Mouse (Mus musculus): ENCODE data around the gene Cdhr2. TPM values are rescaled to one million over a fixed set of nuclear protein-coding genes. Genes with fewer than 3 reads are reported as not detected.

Cdhr2 gene
- total RNA-seq, 2 experiments from 2014 or later = not detected

DNA sequence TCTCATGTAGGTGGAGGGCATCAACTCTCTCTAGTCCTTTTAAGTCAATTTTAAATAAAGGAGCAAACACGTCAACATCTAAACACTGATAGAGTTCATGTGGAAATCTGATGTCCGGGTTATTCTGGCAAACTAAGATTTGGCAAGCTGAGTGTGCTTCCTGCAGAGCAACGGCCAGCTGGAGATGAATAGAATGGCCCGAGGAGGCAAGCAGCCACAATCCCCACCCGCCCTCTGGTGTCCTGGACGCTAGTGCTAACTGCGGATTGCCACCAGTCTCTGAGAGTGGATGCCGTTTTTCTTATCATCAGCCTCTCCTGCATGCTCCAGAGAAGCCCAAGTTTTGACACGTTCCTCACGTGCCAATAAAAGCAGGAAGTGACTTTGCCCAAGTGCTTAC lies 45.6 kb downstream of the Cdhr2 start:
- intact Hi-C loops (cut with DNase I) = no loop called here
- no peak for DNase-seq
- TF ChIP-seq CTCF (IDR thresholded peaks at IDR 0.05) = no peak
- Histone ChIP-seq H3K27ac (no peak overlapping the region), H3K4me3 (no peak overlapping the region)

DNA sequence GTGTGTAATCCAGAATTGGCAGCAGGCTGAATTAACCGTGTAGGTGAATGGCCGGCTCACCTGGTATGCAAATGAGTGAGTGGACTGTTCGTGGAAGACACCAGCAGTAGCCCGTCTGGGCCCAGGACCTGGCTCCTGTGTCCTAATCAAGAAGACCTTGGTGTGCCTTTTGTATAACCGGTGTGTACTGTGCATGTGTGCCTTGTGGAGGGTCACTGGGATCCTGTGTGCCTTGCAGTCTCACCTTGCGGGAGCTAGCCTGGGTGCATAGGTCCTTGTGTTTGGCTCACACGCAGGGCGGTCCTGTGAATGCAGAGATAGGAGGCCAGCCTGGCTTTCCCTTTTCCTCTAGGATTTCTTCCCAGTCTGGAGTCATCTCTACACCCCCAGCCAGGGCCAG lies 46.9 kb downstream of the Cdhr2 start:
- Histone ChIP-seq H3K4me3 (no peak overlapping the region), H3K27ac (no peak overlapping the region)
- DNase-seq = no peak
- TF ChIP-seq CTCF (IDR thresholded peaks at IDR 0.05) = no peak
- intact Hi-C loops (cut with DNase I) = no loop called here

- H3K27ac ChIP-seq = no peak overlapping the region
- intact Hi-C loops (cut with DNase I) = no loop called here
- no peak for DNase-seq
- no peak overlapping the region for H3K4me3 ChIP-seq
- no peak for TF ChIP-seq CTCF (IDR thresholded peaks at IDR 0.05)
These were observed 47.4 kb downstream of the Cdhr2 start for GRCm38 (mm10) chr13:54748721-54749060.

DNA sequence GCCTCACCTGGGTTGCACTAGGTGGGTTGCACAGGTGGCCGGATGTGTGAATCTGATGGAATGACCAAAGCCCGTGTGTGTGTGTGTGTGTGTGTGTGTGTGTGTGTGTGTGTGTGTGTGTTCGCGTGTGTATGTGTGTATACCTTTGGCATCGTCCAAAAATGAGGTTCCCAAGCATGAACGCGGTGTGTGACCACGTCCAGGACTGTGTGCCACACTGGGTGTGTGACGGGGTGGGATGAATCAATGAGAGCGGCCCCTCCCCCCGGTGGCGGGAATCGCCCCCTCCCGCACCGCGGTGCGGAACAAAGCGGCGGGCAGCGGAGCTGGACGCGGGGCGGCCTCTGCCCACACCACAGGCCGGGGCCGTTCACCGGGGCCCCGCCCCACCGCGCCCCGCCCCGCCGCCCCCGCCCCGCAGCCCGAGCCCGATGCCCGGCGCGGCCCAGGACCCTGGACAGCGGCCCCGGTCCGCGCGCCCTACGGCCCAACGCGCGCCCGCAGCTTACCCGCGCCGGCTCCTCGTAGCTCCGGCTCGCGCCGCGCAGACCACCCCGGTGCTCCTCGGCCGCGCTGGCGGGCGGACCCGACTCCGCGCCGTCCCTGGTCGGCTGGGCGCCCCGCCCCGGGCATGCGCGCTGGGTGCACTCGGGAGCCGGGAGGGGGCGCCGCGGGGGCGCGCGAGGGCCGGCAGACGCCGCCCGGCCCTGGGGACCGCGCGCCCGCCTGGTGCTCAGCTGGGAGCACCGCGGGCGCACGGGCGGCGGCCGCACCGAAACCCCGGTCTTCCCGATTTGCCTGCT lies 48.0 kb downstream of the Cdhr2 start:
- peak; percentile 31 for DNase-seq
- no peak for TF ChIP-seq CTCF (IDR thresholded peaks at IDR 0.05)
- no peak overlapping the region for H3K27ac ChIP-seq
- intact Hi-C loops (cut with DNase I) = no loop called here
- H3K4me3 ChIP-seq = peak overlapping the region; percentile 63

GRCm38 (mm10) chr13:54749864-54750411 lies 48.7 kb downstream of the Cdhr2 start, which contains the start of gene Gprin1:
TSS of gene Gprin1 (minus strand) at chr13:54749874.
- peak within 1 kb of the TSS; percentile 63 for H3K4me3 ChIP-seq
- H3K27ac ChIP-seq = no peak within 1 kb of the TSS
- no peak for TF ChIP-seq CTCF (IDR thresholded peaks at IDR 0.05)
- intact Hi-C loops (cut with DNase I) = no loop called here
- no peak for DNase-seq

DNA sequence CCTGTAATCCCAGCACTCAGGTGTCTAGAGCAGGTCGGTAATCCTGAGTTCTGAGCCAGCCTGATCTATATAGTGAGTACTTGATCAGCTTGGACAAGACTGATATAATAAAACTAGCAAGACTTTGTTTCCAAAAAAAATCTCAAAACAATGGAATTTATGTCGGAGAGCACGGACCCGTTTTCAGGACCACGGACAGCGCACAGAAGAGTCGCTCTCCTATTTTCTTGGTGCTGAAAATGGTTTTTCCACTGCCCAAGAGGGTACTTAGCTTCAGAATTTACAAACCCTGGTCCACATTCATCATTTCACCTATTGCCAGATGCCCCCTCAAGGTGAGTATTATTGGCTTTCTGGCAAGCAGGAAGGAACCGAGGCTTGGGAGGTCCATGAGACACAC lies 49.4 kb downstream of the Cdhr2 start:
- DNase-seq = no peak
- no peak overlapping the region for H3K4me3 ChIP-seq
- intact Hi-C loops (cut with DNase I) = no loop called here
- no peak for TF ChIP-seq CTCF (IDR thresholded peaks at IDR 0.05)
- no peak overlapping the region for H3K27ac ChIP-seq

DNA sequence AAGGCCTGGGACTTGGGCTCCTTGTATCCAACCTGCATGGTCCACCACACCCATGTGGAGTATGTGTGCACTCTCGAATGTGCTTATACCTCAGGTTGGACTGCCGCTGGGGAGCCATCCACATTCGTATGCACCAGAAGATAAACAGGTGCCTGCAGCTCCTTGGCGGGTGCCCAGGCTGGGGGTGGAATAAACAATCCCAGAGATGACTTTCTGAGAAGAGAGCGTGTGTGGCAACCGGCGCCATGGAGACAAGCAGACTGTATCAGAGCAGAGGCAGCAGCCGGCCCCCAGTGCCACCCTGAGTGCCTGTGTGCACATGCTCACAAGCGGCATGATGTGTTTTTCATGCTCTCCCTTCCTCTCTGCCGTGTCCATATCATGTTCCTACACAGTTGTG lies 51.4 kb downstream of the Cdhr2 start:
- Histone ChIP-seq H3K27ac (no peak overlapping the region), H3K4me3 (no peak overlapping the region)
- no peak for TF ChIP-seq CTCF (IDR thresholded peaks at IDR 0.05)
- intact Hi-C loops (cut with DNase I) = no loop called here
- no peak for DNase-seq

DNA sequence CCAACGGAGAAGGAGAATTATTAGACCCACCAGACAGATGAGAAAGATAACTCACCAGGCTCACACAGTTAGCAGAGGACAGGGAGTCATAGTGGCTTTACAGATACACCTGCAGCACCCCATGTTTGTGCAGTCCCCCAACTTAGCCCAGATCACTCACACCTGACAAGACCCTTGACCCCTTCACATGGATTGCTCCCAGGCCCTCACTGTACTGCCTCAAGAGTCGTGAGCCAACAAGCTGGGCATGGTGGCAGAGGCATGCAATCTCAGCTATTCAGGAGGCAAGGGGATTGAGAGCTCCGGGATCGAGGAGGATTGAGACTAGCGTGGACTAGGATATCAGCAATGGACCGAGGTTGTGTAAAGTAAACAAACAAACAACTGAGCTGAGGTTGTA lies 52.5 kb downstream of the Cdhr2 start:
- TF ChIP-seq CTCF (IDR thresholded peaks at IDR 0.05) = no peak
- DNase-seq = no peak
- intact Hi-C loops (cut with DNase I) = no loop called here
- H3K4me3 ChIP-seq = no peak overlapping the region
- H3K27ac ChIP-seq = no peak overlapping the region

GRCm38 (mm10) chr13:54754169-54755080 lies 53.2 kb downstream of the Cdhr2 start:
- TF ChIP-seq CTCF (IDR thresholded peaks at IDR 0.05) = no peak
- DNase-seq = no peak
- Histone ChIP-seq H3K27ac (no peak overlapping the region), H3K4me3 (no peak overlapping the region)
- intact Hi-C loops (cut with DNase I) = no loop called here

- no peak for DNase-seq
- H3K4me3 ChIP-seq = no peak overlapping the region
- intact Hi-C loops (cut with DNase I) = no loop called here
- H3K27ac ChIP-seq = no peak overlapping the region
- TF ChIP-seq CTCF (IDR thresholded peaks at IDR 0.05) = no peak
These were observed 54.1 kb downstream of the Cdhr2 start for GRCm38 (mm10) chr13:54755201-54755830.

DNA sequence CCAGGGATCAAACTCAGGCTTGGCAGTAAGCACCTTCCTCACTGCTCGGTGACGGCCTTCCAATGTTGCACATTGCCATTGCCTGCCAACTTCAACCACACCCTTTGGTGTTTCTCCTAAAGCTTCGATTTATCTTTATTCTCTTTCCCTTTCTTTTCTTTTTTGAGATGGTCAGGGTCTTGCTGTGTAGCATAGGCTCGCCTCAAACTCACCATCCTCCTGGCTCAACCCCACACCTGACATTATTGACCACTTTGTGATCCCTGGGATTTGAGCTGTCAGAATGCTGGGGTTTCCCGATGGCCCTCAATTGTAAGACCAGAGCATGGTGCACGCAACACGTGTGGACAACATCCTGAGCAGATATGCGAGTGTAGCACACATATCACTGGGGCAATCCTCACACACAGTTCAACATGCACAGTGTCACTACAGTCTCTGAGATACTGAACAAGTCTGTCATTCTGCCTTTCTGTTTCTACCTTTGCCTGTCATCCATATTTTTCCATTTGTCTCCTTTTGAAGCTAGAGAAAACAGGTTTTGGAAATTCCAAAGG lies 55.0 kb downstream of the Cdhr2 start:
- no peak for TF ChIP-seq CTCF (IDR thresholded peaks at IDR 0.05)
- intact Hi-C loops (cut with DNase I) = no loop called here
- Histone ChIP-seq H3K27ac (no peak overlapping the region), H3K4me3 (no peak overlapping the region)
- no peak for DNase-seq

DNA sequence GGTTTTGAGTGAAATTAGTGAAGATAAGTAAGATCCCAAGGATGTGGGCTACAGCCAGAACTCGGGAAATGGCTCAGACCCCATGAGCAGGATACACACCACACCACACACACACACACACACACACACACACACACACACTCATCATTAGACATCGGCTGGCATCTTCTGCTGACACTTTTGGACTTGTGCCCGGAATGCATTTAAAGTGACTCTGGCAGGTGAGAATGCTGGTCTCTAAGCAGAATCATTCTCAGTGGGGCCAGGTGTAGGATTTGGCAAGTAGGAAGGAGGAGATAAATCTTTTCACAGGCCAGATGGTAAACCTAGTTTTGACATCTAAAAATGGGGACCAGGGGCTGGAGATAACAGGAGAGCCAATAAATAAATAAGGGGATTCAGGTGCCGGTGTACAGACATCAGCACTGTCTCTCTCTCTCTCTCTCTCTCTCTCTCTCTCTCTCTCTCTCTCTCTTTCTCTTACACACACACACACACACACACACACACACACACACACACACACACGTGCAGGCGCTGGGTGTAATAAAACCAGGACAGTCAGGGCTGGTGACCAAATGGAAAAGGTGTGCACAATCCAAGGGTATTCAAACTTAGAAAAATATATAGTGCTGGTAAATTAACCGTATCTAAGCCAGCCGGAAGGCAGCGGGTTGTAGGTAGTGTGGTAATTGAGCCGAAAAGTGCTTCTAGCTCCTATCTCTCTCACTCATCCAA lies 56.0 kb downstream of the Cdhr2 start:
- TF ChIP-seq CTCF (IDR thresholded peaks at IDR 0.05) = no peak
- intact Hi-C loops (cut with DNase I) = no loop called here
- Histone ChIP-seq H3K4me3 (no peak overlapping the region), H3K27ac (no peak overlapping the region)
- DNase-seq = no peak

All from gastrocnemius, adult 2 months (tissue).